Mouse (Mus musculus): ENCODE data around the gene Olfr873.
"Not testable (repeated sequence)": the region's sequence is repeated elsewhere in the genome, so short reads cannot be mapped to it uniquely, and the experiment has no call there.

The Olfr873 gene

GRCm38 (mm10) chr9:20298232-20298631 lies at the start of gene Olfr873:
Olfr873 (plus strand) TSS chr9:20298532.
- H3K27me3 ChIP-seq (ENCODE audit: control insufficient read depth, insufficient read depth, low read length, poor library complexity, severe bottlenecking), result no peaks in the 10 kb centered on the region
- H3K36me3 ChIP-seq (ENCODE audit: control insufficient read depth, insufficient read depth, low read length, poor library complexity, severe bottlenecking), result no peaks in the 10 kb centered on the region
- DNase-seq (ENCODE audit: low read depth, low spot score), result no peak

GRCm38 (mm10) chr9:20282051-20282450 lies 16.3 kb upstream of the Olfr873 start, which contains the start of gene Olfr39:
Olfr39 (plus strand) TSS chr9:20282351.
- Histone ChIP-seq H3K36me3 (ENCODE audit: control insufficient read depth, insufficient read depth, low read length, poor library complexity, severe bottlenecking) (no peaks in the 10 kb centered on the region), H3K27me3 (ENCODE audit: control insufficient read depth, insufficient read depth, low read length, poor library complexity, severe bottlenecking) (no peaks in the 10 kb centered on the region)
- DNase-seq (ENCODE audit: low read depth, low spot score), result no peak

- H3K27me3 ChIP-seq (ENCODE audit: control insufficient read depth, insufficient read depth, low read length, poor library complexity, severe bottlenecking); H3K36me3 ChIP-seq (ENCODE audit: control insufficient read depth, insufficient read depth, low read length, poor library complexity, severe bottlenecking); DNase-seq (ENCODE audit: low read depth, low spot score): not testable (repeated sequence)
Observed at GRCm38 (mm10) chr9:20295562-20295961, 2.8 kb upstream of the Olfr873 start.

GRCm38 (mm10) chr9:20335994-20336393 lies 37.7 kb downstream of the Olfr873 start, which contains the start of gene Olfr18:
Olfr18 (minus strand) TSS chr9:20336094.
- Histone ChIP-seq H3K27me3 (ENCODE audit: control insufficient read depth, insufficient read depth, low read length, poor library complexity, severe bottlenecking) (no peaks in the 10 kb centered on the region), H3K36me3 (ENCODE audit: control insufficient read depth, insufficient read depth, low read length, poor library complexity, severe bottlenecking) (no peaks in the 10 kb centered on the region)
- DNase-seq (ENCODE audit: low read depth, low spot score), result no peak

GRCm38 (mm10) chr9:20348501-20348900 lies 50.2 kb downstream of the Olfr873 start:
- H3K36me3 ChIP-seq (ENCODE audit: control insufficient read depth, insufficient read depth, low read length, poor library complexity, severe bottlenecking), result peaks cover 11% of the 10 kb centered on the region; the same call in 1 of the 2 replicates
- DNase-seq (ENCODE audit: low read depth, low spot score), result no peak
- H3K27me3 ChIP-seq (ENCODE audit: control insufficient read depth, insufficient read depth, low read length, poor library complexity, severe bottlenecking), result no peaks in the 10 kb centered on the region

Data from splenic B cell, adult 2 months (primary cell).